Mouse (Mus musculus) hindbrain, embryonic 11.5 days (tissue): Measurements from ENCODE around the gene Mcidas. TPM values are rescaled to one million over a fixed set of nuclear protein-coding genes. Genes with fewer than 3 reads are reported as not detected.
A peak's percentile ranks its signal among the peaks of the same experiment; 100 is the strongest.

ENCODE experiments used
- ATAC-seq: fragments of 200-750 bp; cut with Nextera tagmentation; 2 replicates; pipeline ENCODE4 v1.8.0; 2017; ENCODE audit warnings: mild to moderate bottlenecking, moderate TSS enrichment, moderate library complexity; ENCODE audit not compliant: low FRiP score
- DNase-seq: peaks from one replicate; pipeline ENCODE4 v3.0.0-alpha.2; 2015; ENCODE audit warnings: low spot score
- H3K27ac ChIP-seq: fragments of 300-500 bp; sonication (generic); 2 replicates; pipeline ENCODE4 v1.5.1; 2014; ENCODE audit warnings: mild to moderate bottlenecking, low read depth, low read length
- H3K27me3 ChIP-seq: fragments of 300-500 bp; sonication (generic); 2 replicates; pipeline ENCODE4 v1.6.1; 2014; ENCODE audit warnings: mild to moderate bottlenecking, low read length, moderate library complexity, mixed read lengths; ENCODE audit not compliant: control insufficient read depth, insufficient read depth
- H3K36me3 ChIP-seq: fragments of 300-500 bp; sonication (generic); 2 replicates; pipeline ENCODE4 v1.6.1; 2014; ENCODE audit warnings: mild to moderate bottlenecking, low read length, moderate library complexity, mixed read lengths; ENCODE audit not compliant: control insufficient read depth, insufficient read depth
- H3K4me1 ChIP-seq: fragments of 300-500 bp; sonication (generic); replicated peaks from 2 replicates; pipeline ENCODE4 v1.6.1; 2014; ENCODE audit warnings: low read length, mixed read lengths; ENCODE audit not compliant: control insufficient read depth, insufficient read depth
- H3K4me2 ChIP-seq: fragments of 300-500 bp; sonication (generic); replicated peaks from 2 replicates; pipeline ENCODE4 v1.6.1; 2014; ENCODE audit warnings: mild to moderate bottlenecking, low read depth, low read length
- H3K4me3 ChIP-seq: fragments of 300-500 bp; sonication (generic); 2 replicates; pipeline ENCODE4 v1.5.1; 2014; ENCODE audit warnings: low read depth, low read length
- H3K9ac ChIP-seq: fragments of 300-500 bp; sonication (generic); 2 replicates; pipeline ENCODE4 v1.6.1; 2014; ENCODE audit warnings: low read depth, low read length
- H3K9me3 ChIP-seq: fragments of 300-500 bp; sonication (generic); 2 replicates; pipeline ENCODE4 v1.6.1; 2016; ENCODE audit warnings: low read length; ENCODE audit not compliant: control insufficient read depth
- WGBS: fragments of 180-500 bp; shearing (Covaris S2); extraction: QIAGEN DNeasy Blood & Tissue Kit; methylation state at CpG from one replicate; pipeline ENCODE4 v1.1.7; 2014; 5-methylcytosine and 5-hydroxymethylcytosine counted together
- polyA plus RNA-seq: library from polyadenylated mRNA; unstranded; fragments of >200 nt; fragmentation: Nextera tagmentation; extraction: Ambion mirVana; gene quantifications from 2 replicates; pipeline ENCODE4 v1.2.1, GENCODE M21; 2014

Mcidas gene
- polyA plus RNA-seq, 1 experiment from 2014 or later = 2.7 TPM

- no peak overlapping the region for H3K4me3 ChIP-seq
- H3K9me3 ChIP-seq = no peaks in the 10 kb centered on the region
- WGBS = 78% methylated on average over 8 of the region's 8 CpGs
- H3K4me1 ChIP-seq = no peaks in the 10 kb centered on the region
- no peak for DNase-seq
- H3K4me2 ChIP-seq = no peak overlapping the region
- H3K27ac ChIP-seq = no peak overlapping the region
- no peaks in the 10 kb centered on the region for H3K27me3 ChIP-seq
- H3K9ac ChIP-seq = no peak overlapping the region
- H3K36me3 ChIP-seq = no peaks in the 10 kb centered on the region
- ATAC-seq = no peak
These were observed 28.8 kb downstream of the Mcidas start for GRCm38 (mm10) chr13:113022467-113022866.

- H3K4me3 ChIP-seq = no peak overlapping the region
- 88% methylated on average over 17 of the region's 17 CpGs for WGBS
- H3K4me1 ChIP-seq = no peaks in the 10 kb centered on the region
- H3K27me3 ChIP-seq = no peaks in the 10 kb centered on the region
- H3K36me3 ChIP-seq = no peaks in the 10 kb centered on the region
- no peak overlapping the region for H3K9ac ChIP-seq
- no peak overlapping the region for H3K4me2 ChIP-seq
- ATAC-seq = no peak
- DNase-seq = no peak
- H3K9me3 ChIP-seq = no peaks in the 10 kb centered on the region
- no peak overlapping the region for H3K27ac ChIP-seq
These were observed 29.9 kb downstream of the Mcidas start for GRCm38 (mm10) chr13:113023274-113024143.

DNA sequence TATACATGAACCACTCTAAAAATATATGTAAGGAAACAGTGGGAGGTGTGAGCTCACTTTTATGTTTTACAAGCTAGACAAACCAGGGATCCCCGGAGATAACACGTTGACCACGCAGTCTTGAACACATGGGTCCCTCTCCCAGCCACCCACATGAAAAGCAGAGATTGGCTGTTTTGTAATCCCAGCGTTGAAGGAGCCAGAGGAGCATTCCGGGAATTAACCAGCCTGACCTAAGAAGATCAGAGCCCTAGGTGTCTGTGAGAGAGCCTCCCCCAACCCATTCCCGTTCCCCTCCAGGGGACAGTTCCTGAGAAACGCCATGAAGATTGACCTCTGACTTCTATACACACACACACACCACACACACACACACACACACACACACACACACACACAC, 37.7 kb downstream of the Mcidas start:
- Histone ChIP-seq H3K4me1 (peaks cover 7% of the 10 kb centered on the region), H3K9me3 (no peaks in the 10 kb centered on the region), H3K9ac (peak overlapping the region; percentile 58; the same call in 1 of the 2 replicates), H3K4me2 (peak overlapping the region; percentile 92), H3K4me3 (peak overlapping the region; percentile 42), H3K27me3 (peaks cover 27% of the 10 kb centered on the region), H3K27ac (no peak overlapping the region), H3K36me3 (no peaks in the 10 kb centered on the region)
- ATAC-seq = peak; percentile 28
- DNase-seq = no peak
- WGBS = 3% methylated on average over 7 of the region's 7 CpGs

DNA sequence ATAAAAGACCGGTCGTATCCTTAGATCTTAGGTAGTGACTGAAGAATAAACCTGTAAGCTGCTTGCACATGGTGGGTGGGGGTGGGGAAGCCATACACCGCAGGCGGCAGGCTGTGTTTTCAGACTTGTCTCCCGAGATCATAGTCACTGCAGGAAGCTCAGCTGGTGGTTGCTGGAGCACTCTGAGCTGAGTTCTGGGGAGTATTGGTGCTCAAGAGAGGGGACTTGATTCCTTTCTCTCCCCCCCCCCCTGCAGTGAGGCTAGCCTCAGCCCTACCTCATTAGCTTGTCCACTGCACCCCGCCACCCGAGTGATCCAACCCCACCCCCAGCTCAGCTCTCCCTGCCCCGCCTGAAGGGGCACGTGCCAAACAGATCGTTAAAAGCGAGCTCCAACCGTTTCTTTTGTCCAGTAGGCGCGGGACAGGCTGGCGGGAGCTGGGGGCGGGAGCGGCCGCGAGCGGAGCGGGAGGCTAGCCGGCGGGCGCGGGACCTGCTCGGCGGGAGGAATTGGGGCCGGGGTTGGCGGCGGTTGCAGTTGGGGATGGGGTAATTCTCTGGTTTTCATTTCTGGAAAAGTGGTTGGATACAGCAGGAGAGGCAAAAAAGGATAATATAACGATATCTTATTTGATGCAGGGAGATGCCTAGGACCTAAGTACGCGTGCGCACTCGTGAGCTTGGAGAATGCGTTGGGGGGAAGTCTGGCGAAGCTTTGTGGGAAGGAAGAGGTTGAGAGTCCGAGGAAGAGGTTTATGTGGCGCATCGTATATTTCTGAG, 38.3 kb downstream of the Mcidas start:
- Histone ChIP-seq H3K27ac (no peak overlapping the region), H3K36me3 (no peaks in the 10 kb centered on the region), H3K9me3 (no peaks in the 10 kb centered on the region), H3K4me2 (peak overlapping the region; percentile 92), H3K27me3 (peaks cover 27% of the 10 kb centered on the region), H3K4me1 (peaks cover 7% of the 10 kb centered on the region), H3K9ac (peak overlapping the region; percentile 58), H3K4me3 (peak overlapping the region; percentile 42)
- under 1% methylated on average over 39 of the region's 40 CpGs for WGBS
- peak; percentile 70 for ATAC-seq
- peak; percentile 79 for DNase-seq

- Histone ChIP-seq H3K4me2 (no peak overlapping the region), H3K4me1 (peaks cover 7% of the 10 kb centered on the region), H3K9ac (no peak overlapping the region), H3K27me3 (peaks cover 27% of the 10 kb centered on the region), H3K4me3 (no peak overlapping the region), H3K27ac (no peak overlapping the region), H3K36me3 (no peaks in the 10 kb centered on the region), H3K9me3 (no peaks in the 10 kb centered on the region)
- no peak for ATAC-seq
- DNase-seq = peak; percentile 13
These were observed 39.2 kb downstream of the Mcidas start for GRCm38 (mm10) chr13:113032831-113033230.

GRCm38 (mm10) chr13:113034271-113034886, 40.7 kb downstream of the Mcidas start:
- 2% methylated on average over 11 of the region's 11 CpGs for WGBS
- Histone ChIP-seq H3K9me3 (no peaks in the 10 kb centered on the region), H3K4me1 (peaks cover 7% of the 10 kb centered on the region), H3K27me3 (peaks cover 27% of the 10 kb centered on the region), H3K36me3 (no peaks in the 10 kb centered on the region), H3K27ac (no peak overlapping the region), H3K4me3 (peak overlapping the region; percentile 50), H3K9ac (peak overlapping the region; percentile 47; the same call in 1 of the 2 replicates), H3K4me2 (peak overlapping the region; percentile 97)
- DNase-seq = peak; percentile 50
- no peak for ATAC-seq

DNA sequence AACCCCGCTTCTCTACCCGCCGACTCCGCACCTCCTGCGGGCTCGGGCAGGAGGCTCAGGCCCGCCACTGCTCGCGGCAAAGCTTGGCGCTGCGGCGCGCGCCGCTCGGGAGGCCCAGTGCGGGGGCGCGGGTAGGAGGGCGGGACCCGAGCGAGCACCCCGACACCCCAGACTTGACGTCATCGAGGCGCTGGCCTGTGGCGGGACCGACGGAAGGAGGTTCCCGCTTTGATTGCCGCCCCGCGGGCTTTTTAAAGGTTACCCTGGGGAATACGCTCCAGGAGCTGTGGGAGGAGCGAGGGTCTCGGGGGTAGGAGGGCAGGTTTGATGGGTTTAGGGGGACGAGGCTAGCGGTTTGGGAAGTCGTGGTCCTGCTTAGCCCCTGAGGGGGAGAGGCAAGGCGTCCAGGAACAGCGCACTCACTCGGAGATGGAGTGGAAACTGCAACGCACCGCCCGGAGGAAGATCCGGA, 41.3 kb downstream of the Mcidas start, which contains the start of gene Cdc20b:
Gene Cdc20b (plus strand): TSS at position 162 of the 472 bp plus-strand sequence.
- WGBS = under 1% methylated on average over 46 of the region's 46 CpGs
- DNase-seq = peak; percentile 62
- peak; percentile 43 for ATAC-seq
- Histone ChIP-seq H3K27ac (no peak within 1 kb of the TSS), H3K9ac (peak within 1 kb of the TSS; percentile 47), H3K27me3 (peaks cover 27% of the 10 kb centered on the region), H3K9me3 (no peaks in the 10 kb centered on the region), H3K4me2 (peak within 1 kb of the TSS; percentile 97), H3K4me1 (peaks cover 7% of the 10 kb centered on the region), H3K4me3 (peak within 1 kb of the TSS; percentile 50), H3K36me3 (no peaks in the 10 kb centered on the region)

DNA sequence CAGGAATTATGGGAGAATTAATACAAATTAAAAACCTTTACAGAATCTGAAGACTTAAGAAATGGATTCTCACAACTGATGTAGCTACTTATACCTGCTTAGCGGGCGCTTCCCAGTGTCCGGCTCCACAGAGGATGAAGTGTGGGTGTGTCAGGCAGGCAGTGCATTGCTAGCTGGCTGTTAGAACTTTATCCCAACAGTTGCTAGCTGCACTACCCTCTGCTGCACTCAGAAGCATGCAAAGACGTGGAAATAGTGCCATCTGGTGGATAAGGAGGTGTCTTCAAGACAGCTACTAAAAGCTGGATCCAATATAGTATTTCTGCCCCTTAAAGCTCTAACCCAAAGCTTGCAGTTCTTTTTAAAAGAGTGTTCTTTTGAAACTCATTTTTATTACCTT, 42.2 kb downstream of the Mcidas start:
- Histone ChIP-seq H3K36me3 (no peaks in the 10 kb centered on the region), H3K4me3 (peak overlapping the region; percentile 50; the same call in 1 of the 2 replicates), H3K9me3 (no peaks in the 10 kb centered on the region), H3K9ac (no peak overlapping the region), H3K27ac (no peak overlapping the region), H3K4me2 (peak overlapping the region; percentile 97), H3K27me3 (peaks cover 27% of the 10 kb centered on the region), H3K4me1 (peaks cover 7% of the 10 kb centered on the region)
- under 1% methylated on average over 4 of the region's 4 CpGs for WGBS
- DNase-seq (peak; percentile 90), ATAC-seq (peak; percentile 70)
